Mouse (Mus musculus) heart, embryonic 12.5 days (tissue): ENCODE data around the gene Tubb2a. TPM values are rescaled to one million over a fixed set of nuclear protein-coding genes. Genes with fewer than 3 reads are reported as not detected.

Source experiments
- ATAC-seq: fragments of 200-750 bp; cut with Nextera tagmentation; 2 replicates; pipeline ENCODE4 v1.8.0; 2017; ENCODE audit warnings: moderate TSS enrichment, moderate library complexity; ENCODE audit not compliant: insufficient number of reproducible peaks, low FRiP score
- H3K27ac ChIP-seq: fragments of 300-500 bp; sonication (generic); 2 replicates; pipeline ENCODE4 v1.5.1; 2016; ENCODE audit warnings: mild to moderate bottlenecking, moderate library complexity; ENCODE audit not compliant: poor library complexity, severe bottlenecking
- H3K27me3 ChIP-seq: fragments of 300-500 bp; sonication (generic); replicated peaks from 2 replicates; pipeline ENCODE4 v1.6.1; 2016; ENCODE audit warnings: mild to moderate bottlenecking, moderate library complexity
- H3K36me3 ChIP-seq: fragments of 300-500 bp; sonication (generic); 2 replicates; pipeline ENCODE4 v1.6.1; 2016; ENCODE audit warnings: mild to moderate bottlenecking, moderate library complexity
- H3K4me1 ChIP-seq: fragments of 300-500 bp; sonication (generic); replicated peaks from 2 replicates; pipeline ENCODE4 v1.6.1; 2016; ENCODE audit warnings: mild to moderate bottlenecking
- H3K4me2 ChIP-seq: fragments of 300-500 bp; sonication (generic); 2 replicates; pipeline ENCODE4 v1.6.1; 2016; ENCODE audit warnings: mild to moderate bottlenecking, moderate library complexity
- H3K4me3 ChIP-seq: fragments of 300-500 bp; sonication (generic); 2 replicates; pipeline ENCODE4 v1.5.1; 2016; ENCODE audit warnings: mild to moderate bottlenecking
- H3K9ac ChIP-seq: fragments of 300-500 bp; sonication (generic); 2 replicates; pipeline ENCODE4 v1.6.1; 2016; ENCODE audit warnings: mild to moderate bottlenecking, moderate library complexity
- H3K9me3 ChIP-seq: fragments of 300-500 bp; sonication (generic); replicated peaks from 2 replicates; pipeline ENCODE4 v1.6.1; 2016; ENCODE audit warnings: mild to moderate bottlenecking, moderate library complexity
- WGBS: fragments of 180-500 bp; shearing (Covaris S2); methylation state at CpG from one replicate; pipeline ENCODE4 v1.1.7; 2016; 5-methylcytosine and 5-hydroxymethylcytosine counted together
- polyA plus RNA-seq: library from polyadenylated mRNA; unstranded; fragments of >200 nt; fragmentation: Nextera tagmentation; extraction: Ambion mirVana; gene quantifications from 2 replicates; pipeline ENCODE4 v1.2.1, GENCODE M21; 2016

Gene Tubb2a
- 111 and 117 TPM in 2 replicates for polyA plus RNA-seq

GRCm38 (mm10) chr13:34077492-34078271 lies at the start of gene Tubb2a:
TSS of gene Tubb2a (minus strand) at chr13:34078007.
- peak; percentile 93 for ATAC-seq
- Histone ChIP-seq H3K9ac (peak within 1 kb of the TSS; percentile 80), H3K4me3 (peak within 1 kb of the TSS; percentile 72), H3K27me3 (no peaks in the 10 kb centered on the region), H3K9me3 (no peaks in the 10 kb centered on the region), H3K27ac (no peak within 1 kb of the TSS; the same call in 1 of the 2 replicates), H3K4me2 (peak within 1 kb of the TSS; percentile 92), H3K4me1 (peaks cover 13% of the 10 kb centered on the region), H3K36me3 (peaks cover 16% of the 10 kb centered on the region)
- WGBS = under 1% methylated on average over 45 of the region's 45 CpGs

- H3K36me3 ChIP-seq = peaks cover 7% of the 10 kb centered on the region; the same call in 1 of the 2 replicates
- H3K9ac ChIP-seq = no peak overlapping the region
- H3K4me3 ChIP-seq = no peak overlapping the region
- H3K4me2 ChIP-seq = no peak overlapping the region
- 73% methylated on average over 4 of the region's 4 CpGs for WGBS
- no peak overlapping the region for H3K27ac ChIP-seq
- no peaks in the 10 kb centered on the region for H3K9me3 ChIP-seq
- H3K27me3 ChIP-seq = no peaks in the 10 kb centered on the region
- H3K4me1 ChIP-seq = peaks cover 11% of the 10 kb centered on the region
- no peak for ATAC-seq
Measured at GRCm38 (mm10) chr13:34125711-34126110, 47.9 kb upstream of the Tubb2a start.

- Histone ChIP-seq H3K27me3 (no peaks in the 10 kb centered on the region), H3K4me2 (no peak overlapping the region), H3K36me3 (no peaks in the 10 kb centered on the region), H3K4me1 (peaks cover 6% of the 10 kb centered on the region; the same call in 1 of the 2 replicates), H3K9me3 (no peaks in the 10 kb centered on the region), H3K27ac (no peak overlapping the region), H3K4me3 (no peak overlapping the region), H3K9ac (no peak overlapping the region)
- no peak for ATAC-seq
- 91% methylated on average over 2 of the region's 2 CpGs for WGBS
Measured at GRCm38 (mm10) chr13:34120536-34120935, 42.7 kb upstream of the Tubb2a start.

DNA sequence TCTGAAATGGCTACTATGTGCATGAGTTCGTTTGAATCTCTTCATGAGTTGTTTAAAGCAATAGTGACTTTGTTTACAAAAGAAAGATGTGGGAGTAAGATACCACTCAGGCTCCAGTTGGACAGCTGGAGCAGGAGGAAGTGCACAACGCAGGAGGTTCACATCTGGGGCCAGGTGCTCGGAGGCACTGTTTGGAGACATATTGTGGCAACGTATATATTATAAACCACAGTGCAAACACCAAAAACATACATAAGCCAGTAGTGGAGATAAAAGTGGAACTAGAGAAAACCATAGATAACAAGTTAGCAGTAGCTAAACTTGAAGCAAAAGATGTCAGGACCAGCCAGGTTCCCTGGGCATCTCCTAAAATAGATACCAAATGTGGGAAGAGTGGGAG lies 41.6 kb upstream of the Tubb2a start:
- Histone ChIP-seq H3K36me3 (no peaks in the 10 kb centered on the region), H3K27ac (no peak overlapping the region), H3K4me2 (no peak overlapping the region), H3K27me3 (no peaks in the 10 kb centered on the region), H3K4me3 (no peak overlapping the region), H3K9me3 (no peaks in the 10 kb centered on the region), H3K4me1 (peaks cover 6% of the 10 kb centered on the region; the same call in 1 of the 2 replicates), H3K9ac (no peak overlapping the region)
- no peak for ATAC-seq
- WGBS = 64% methylated on average over 4 of the region's 4 CpGs

DNA sequence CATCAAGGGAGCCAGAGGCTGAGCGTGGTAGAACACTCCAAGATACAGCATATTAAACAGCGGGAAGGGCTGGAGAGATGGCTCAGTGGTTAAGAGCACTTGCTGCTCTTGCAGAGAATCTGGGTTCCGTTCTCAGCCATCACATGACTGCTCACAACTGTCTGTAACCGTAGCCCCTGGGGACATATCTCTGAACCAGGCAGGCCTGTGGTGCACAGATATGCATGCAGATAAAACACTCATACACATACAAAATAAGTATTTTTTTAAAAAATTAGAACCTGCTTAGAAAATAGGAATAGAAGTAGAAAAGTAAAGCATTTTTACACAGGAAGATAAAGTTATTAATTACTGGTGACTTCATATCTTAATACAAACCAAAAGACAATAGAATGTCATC lies 41.0 kb upstream of the Tubb2a start:
- 38% methylated on average over 4 of the region's 4 CpGs for WGBS
- Histone ChIP-seq H3K4me2 (no peak overlapping the region), H3K27me3 (no peaks in the 10 kb centered on the region), H3K9ac (no peak overlapping the region), H3K36me3 (no peaks in the 10 kb centered on the region), H3K4me3 (no peak overlapping the region), H3K4me1 (peaks cover 6% of the 10 kb centered on the region; the same call in 1 of the 2 replicates), H3K9me3 (no peaks in the 10 kb centered on the region), H3K27ac (no peak overlapping the region)
- ATAC-seq = no peak

- H3K4me2 ChIP-seq = no peak overlapping the region
- peaks cover 6% of the 10 kb centered on the region; the same call in 1 of the 2 replicates for H3K4me1 ChIP-seq
- H3K27me3 ChIP-seq = no peaks in the 10 kb centered on the region
- H3K36me3 ChIP-seq = no peaks in the 10 kb centered on the region
- 64% methylated on average over 6 of the region's 6 CpGs for WGBS
- no peaks in the 10 kb centered on the region for H3K9me3 ChIP-seq
- no peak for ATAC-seq
- no peak overlapping the region for H3K27ac ChIP-seq
- no peak overlapping the region for H3K9ac ChIP-seq
- H3K4me3 ChIP-seq = no peak overlapping the region
Measured at GRCm38 (mm10) chr13:34116508-34116907, 38.7 kb upstream of the Tubb2a start.

DNA sequence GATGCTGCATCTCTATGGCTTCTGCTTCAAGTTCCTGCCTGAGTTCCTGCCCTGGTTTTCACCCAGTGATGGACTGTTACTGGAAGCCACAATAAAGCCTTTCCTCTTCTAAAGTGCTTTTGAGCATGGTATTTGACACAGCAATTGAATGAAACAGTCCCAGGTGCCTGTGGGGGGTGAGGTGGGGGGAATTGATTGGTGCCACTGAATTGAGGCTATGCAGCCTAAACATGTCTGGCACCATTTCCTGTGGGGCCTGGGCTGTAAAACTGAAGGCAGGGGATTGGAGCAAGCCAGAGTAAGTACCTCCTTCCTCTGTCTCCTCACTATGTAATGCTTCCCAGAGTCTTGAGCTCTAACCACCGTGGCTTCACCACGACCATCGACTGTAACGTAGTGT lies 36.8 kb upstream of the Tubb2a start:
- Histone ChIP-seq H3K4me1 (peaks cover 6% of the 10 kb centered on the region; the same call in 1 of the 2 replicates), H3K9me3 (no peaks in the 10 kb centered on the region), H3K36me3 (no peaks in the 10 kb centered on the region), H3K27ac (no peak overlapping the region), H3K4me3 (no peak overlapping the region), H3K4me2 (no peak overlapping the region), H3K9ac (no peak overlapping the region), H3K27me3 (no peaks in the 10 kb centered on the region)
- no peak for ATAC-seq
- WGBS = 75% methylated on average over 4 of the region's 4 CpGs

GRCm38 (mm10) chr13:34113086-34113485 lies 35.3 kb upstream of the Tubb2a start:
- no peak overlapping the region for H3K9ac ChIP-seq
- no peaks in the 10 kb centered on the region for H3K9me3 ChIP-seq
- H3K4me3 ChIP-seq = no peak overlapping the region
- H3K4me1 ChIP-seq = no peaks in the 10 kb centered on the region
- no peak overlapping the region for H3K27ac ChIP-seq
- WGBS = 71% methylated on average over 3 of the region's 3 CpGs
- no peak for ATAC-seq
- no peaks in the 10 kb centered on the region for H3K27me3 ChIP-seq
- no peaks in the 10 kb centered on the region for H3K36me3 ChIP-seq
- H3K4me2 ChIP-seq = no peak overlapping the region

- WGBS = 76% methylated on average over 5 of the region's 5 CpGs
Measured at GRCm38 (mm10) chr13:34112369-34113081, 34.7 kb upstream of the Tubb2a start.

GRCm38 (mm10) chr13:34111878-34112277 lies 34.1 kb upstream of the Tubb2a start:
- WGBS = 75% methylated on average over 3 of the region's 3 CpGs

More at GRCm38 (mm10) chr13:34112369-34113081, 34.7 kb upstream of the Tubb2a start:
- Histone ChIP-seq H3K36me3 (no peaks in the 10 kb centered on the region), H3K27ac (no peak overlapping the region), H3K4me2 (no peak overlapping the region), H3K4me3 (no peak overlapping the region), H3K9me3 (no peaks in the 10 kb centered on the region), H3K4me1 (no peaks in the 10 kb centered on the region), H3K9ac (no peak overlapping the region), H3K27me3 (no peaks in the 10 kb centered on the region)
- ATAC-seq = no peak

DNA sequence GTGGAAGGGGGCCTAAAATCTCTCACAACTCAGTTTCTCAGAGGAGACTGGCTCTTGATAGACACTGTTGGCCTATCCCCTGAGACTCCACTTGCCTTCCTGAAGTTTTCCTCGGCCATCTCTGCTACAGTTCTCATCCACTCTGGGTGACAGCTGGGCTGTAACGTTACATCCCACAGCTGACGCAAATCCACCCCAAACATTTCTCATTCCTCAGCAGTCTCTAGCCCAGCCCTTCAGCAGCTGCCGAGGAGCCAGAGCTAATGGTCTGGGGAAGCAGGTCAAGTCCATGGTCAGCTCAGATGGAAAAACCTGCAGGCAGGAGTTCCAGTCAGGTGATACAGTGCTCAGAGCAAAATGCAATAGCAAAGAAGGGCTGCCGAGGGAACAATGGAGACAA lies 33.2 kb upstream of the Tubb2a start:
- Histone ChIP-seq H3K4me3 (no peak overlapping the region), H3K27ac (no peak overlapping the region), H3K27me3 (no peaks in the 10 kb centered on the region), H3K9ac (no peak overlapping the region; the same call in 1 of the 2 replicates), H3K4me1 (no peaks in the 10 kb centered on the region), H3K4me2 (no peak overlapping the region), H3K9me3 (no peaks in the 10 kb centered on the region), H3K36me3 (no peaks in the 10 kb centered on the region)
- 66% methylated on average over 5 of the region's 5 CpGs for WGBS
- ATAC-seq = no peak

More at GRCm38 (mm10) chr13:34111878-34112277, 34.1 kb upstream of the Tubb2a start:
- Histone ChIP-seq H3K9ac (no peak overlapping the region), H3K27ac (no peak overlapping the region), H3K36me3 (no peaks in the 10 kb centered on the region), H3K27me3 (no peaks in the 10 kb centered on the region), H3K4me3 (no peak overlapping the region), H3K4me2 (no peak overlapping the region), H3K4me1 (no peaks in the 10 kb centered on the region), H3K9me3 (no peaks in the 10 kb centered on the region)
- no peak for ATAC-seq
